Mouse (Mus musculus) liver, embryonic 14.5 days (tissue): ENCODE data around the gene Tbc1d22a. TPM values are rescaled to one million over a fixed set of nuclear protein-coding genes. Genes with fewer than 3 reads are reported as not detected.
"Not testable (repeated sequence)": the region's sequence is repeated elsewhere in the genome, so short reads cannot be mapped to it uniquely, and the experiment has no call there.

Experiments
- ATAC-seq: fragments of 200-750 bp; cut with Nextera tagmentation; 2 replicates; pipeline ENCODE4 v1.8.0; 2017; ENCODE audit warnings: moderate number of reproducible peaks, mild to moderate bottlenecking, moderate library complexity; ENCODE audit not compliant: insufficient read depth
- DNase-seq, 3 experiments: peaks; one replicate each; pipeline ENCODE4 v3.0.0-alpha.2; 2012 to 2013; ENCODE audit warnings: low read depth in 3 of 3, low spot score in 3 of 3
- H3K27ac ChIP-seq: fragments of 300-500 bp; sonication (generic); 2 replicates; pipeline ENCODE4 v1.5.1; 2014; ENCODE audit warnings: moderate library complexity, mild to moderate bottlenecking, control low read depth, inconsistent platforms
- H3K27me3 ChIP-seq: fragments of 300-500 bp; sonication (generic); 2 replicates; pipeline ENCODE4 v1.6.1; 2014; ENCODE audit warnings: mild to moderate bottlenecking, low read length, moderate library complexity; ENCODE audit not compliant: control insufficient read depth, insufficient read depth
- H3K36me3 ChIP-seq: fragments of 300-500 bp; sonication (generic); replicated peaks from 2 replicates; pipeline ENCODE4 v1.6.1; 2014; ENCODE audit warnings: low read depth; ENCODE audit not compliant: control insufficient read depth, insufficient read depth
- H3K4me1 ChIP-seq, 2 experiments: fragments of 200-500 bp in 1 of 2; fragments of 300-500 bp in 1 of 2; sonication (generic) in 1 of 2; replicated peaks; 2 replicates each; pipeline ENCODE4 v1.6.1; 2012 to 2014; ENCODE audit warnings: antibody characterized with exemption in 1 of 2, inconsistent platforms in 1 of 2, low read length in 1 of 2; ENCODE audit not compliant: control insufficient read depth in 2 of 2, insufficient read depth in 2 of 2
- H3K4me2 ChIP-seq: fragments of 300-500 bp; sonication (generic); 2 replicates; pipeline ENCODE4 v1.6.1; 2014; ENCODE audit warnings: low read depth, mild to moderate bottlenecking, control low read depth, moderate library complexity
- H3K4me3 ChIP-seq, 2 experiments: fragments of 200-500 bp in 1 of 2; fragments of 300-500 bp in 1 of 2; sonication (generic) in 1 of 2; 2 replicates each; pipeline ENCODE4 v1.5.1; 2012 to 2014; ENCODE audit warnings: low read depth in 2 of 2, low read length in 2 of 2, mild to moderate bottlenecking in 2 of 2, control low read depth in 1 of 2, inconsistent platforms in 1 of 2, moderate library complexity in 1 of 2; ENCODE audit not compliant: insufficient read depth in 1 of 2
- H3K9ac ChIP-seq: fragments of 300-500 bp; sonication (generic); replicated peaks from 2 replicates; pipeline ENCODE4 v1.6.1; 2014; ENCODE audit warnings: mild to moderate bottlenecking, control low read depth, moderate library complexity
- H3K9me3 ChIP-seq: fragments of 300-500 bp; sonication (generic); 2 replicates; pipeline ENCODE4 v1.6.1; 2016; ENCODE audit warnings: low read length, mixed read lengths; ENCODE audit not compliant: control insufficient read depth
- CTCF ChIP-seq: IDR thresholded peaks from 2 replicates; pipeline ENCODE4 v1.5.1; 2016; ENCODE audit warnings: antibody characterized with exemption, low read depth, control low read depth
- EP300 ChIP-seq: IDR thresholded peaks from 2 replicates; pipeline ENCODE4 v1.6.1; 2016; ENCODE audit warnings: antibody characterized with exemption, low read depth
- whole genome bisulfite sequencing: fragments of 180-500 bp; shearing (Covaris S2); extraction: QIAGEN DNeasy Blood & Tissue Kit; methylation state at CpG from one replicate; pipeline ENCODE4 v1.1.7; 2014; ENCODE audit not compliant: insufficient replicate concordance; 5-methylcytosine and 5-hydroxymethylcytosine counted together
- polyA plus RNA-seq, 2 experiments: library from polyadenylated mRNA; depleted of rRNA in 1 of 2; stranded (reverse) in 1 of 2; unstranded in 1 of 2; fragments of >200 nt; fragmentation: Nextera tagmentation in 1 of 2; extraction: Ambion mirVana in 1 of 2; gene quantifications; 2 replicates each; pipeline versions ENCODE4 v1.2.1 to v1.2.3; 2012 to 2014

Gene Tbc1d22a
- polyA plus RNA-seq, 2 experiments: 4.1 to 6.4 TPM

DNA sequence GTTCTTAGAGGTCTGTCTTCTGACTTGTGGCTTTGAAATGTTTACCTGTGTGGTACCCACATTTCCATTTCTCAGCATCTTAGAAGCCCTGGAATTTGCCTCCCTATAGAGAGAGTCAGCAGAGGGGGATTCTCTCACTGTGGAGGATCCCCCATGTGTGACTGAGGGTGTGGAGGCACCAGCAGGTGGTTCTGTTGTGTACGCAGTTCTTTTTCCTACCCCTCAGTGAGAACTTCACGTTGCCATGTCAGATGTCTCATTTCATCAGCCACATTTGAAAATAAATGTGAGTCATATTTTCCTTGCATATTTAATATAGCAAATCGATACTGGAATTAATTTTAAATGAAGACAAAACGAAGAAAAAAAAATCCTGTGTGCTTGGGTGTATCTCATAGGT is 7.1 kb downstream of the Tbc1d22a start:
- Histone ChIP-seq H3K4me1 (peaks cover 0 to 4% of the 10 kb centered on the region in 2 experiments; a peak in 2 of 4 replicates), H3K4me2 (no peak overlapping the region), H3K9me3 (no peaks in the 10 kb centered on the region), H3K9ac (no peak overlapping the region), H3K27me3 (no peaks in the 10 kb centered on the region), H3K27ac (no peak overlapping the region), H3K36me3 (no peaks in the 10 kb centered on the region), H3K4me3 (no peak overlapping the region)
- ATAC-seq (no peak), DNase-seq (no peak)
- TF ChIP-seq EP300 (no peak), CTCF (no peak)
- WGBS: 74% methylated on average over 4 of the region's 4 CpGs

DNA sequence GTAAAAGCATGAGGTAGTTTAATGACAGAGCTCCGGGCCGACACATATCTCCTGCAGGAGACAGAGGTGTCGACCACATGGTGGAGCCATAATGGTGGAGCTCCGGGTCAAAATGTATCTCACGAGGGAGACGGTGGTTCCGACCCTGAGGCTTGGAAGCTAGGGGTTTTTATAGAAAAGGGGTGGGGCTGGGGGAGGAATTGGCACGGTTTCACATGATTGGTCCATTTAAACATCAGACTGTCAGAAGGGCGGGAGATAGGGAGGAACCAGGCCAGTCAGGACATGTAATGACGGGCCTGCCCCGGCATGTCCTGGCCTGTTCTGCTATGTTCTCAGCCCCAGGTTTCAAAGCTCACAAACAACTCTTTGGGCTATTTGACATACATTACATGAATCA is 7.6 kb downstream of the Tbc1d22a start:
- not testable (repeated sequence) for ATAC-seq
- WGBS: 79% methylated on average over 11 of the region's 11 CpGs

DNA sequence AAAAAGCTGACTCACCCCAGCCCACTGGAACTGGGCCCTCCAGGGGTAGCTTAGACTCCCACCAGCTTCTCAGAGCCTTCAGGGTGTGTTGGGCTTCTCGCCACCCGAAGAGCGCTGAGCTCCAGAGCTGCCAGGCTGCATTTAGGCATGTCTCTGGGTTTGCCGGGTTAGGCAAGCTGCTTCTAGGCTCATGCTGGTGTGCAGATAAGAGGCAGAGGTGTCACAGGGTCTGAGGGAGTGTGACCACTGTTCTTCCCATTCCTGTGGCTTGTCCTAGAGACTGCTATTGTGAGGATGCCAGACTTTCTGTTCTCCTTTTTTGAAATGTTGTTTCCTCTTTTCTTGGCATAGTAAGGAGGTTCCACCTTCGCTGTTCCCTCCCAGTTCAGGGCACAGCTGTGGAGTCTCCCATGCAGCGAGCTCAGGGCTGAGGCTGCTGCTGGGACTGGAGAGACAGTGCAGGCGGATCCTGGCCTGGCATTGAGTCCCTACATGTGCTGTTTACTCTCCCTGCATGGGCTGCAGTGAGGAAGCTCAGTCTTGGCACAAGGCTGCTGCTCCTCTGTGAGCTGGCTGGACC is 10.8 kb downstream of the Tbc1d22a start:
- Histone ChIP-seq H3K27ac (no peak overlapping the region), H3K4me3 (no peak overlapping the region), H3K27me3 (no peaks in the 10 kb centered on the region), H3K36me3 (no peaks in the 10 kb centered on the region), H3K9ac (no peak overlapping the region), H3K4me2 (no peak overlapping the region), H3K4me1 (peaks cover 0 to 5% of the 10 kb centered on the region in 2 experiments; a peak in 2 of 4 replicates), H3K9me3 (no peaks in the 10 kb centered on the region)
- TF ChIP-seq EP300: no peak
- no peak for TF ChIP-seq CTCF
- 37% methylated on average over 7 of the region's 7 CpGs for WGBS
- ATAC-seq: peak; percentile 52; the same call in 1 of the 2 replicates
- DNase-seq: no peak

More for the DNA sequence above, 7.6 kb downstream of the Tbc1d22a start:
- not testable (repeated sequence) for H3K4me1 ChIP-seq, H3K9me3 ChIP-seq, H3K27ac ChIP-seq, H3K27me3 ChIP-seq, H3K9ac ChIP-seq, H3K4me3 ChIP-seq, DNase-seq, H3K36me3 ChIP-seq, H3K4me2 ChIP-seq

GRCm38 (mm10) chr15:86226221-86226620 is 12.0 kb downstream of the Tbc1d22a start:
- ATAC-seq: no peak
- 64% methylated on average over 5 of the region's 5 CpGs for WGBS
- H3K36me3 ChIP-seq: no peaks in the 10 kb centered on the region
- no peak overlapping the region for H3K4me2 ChIP-seq
- H3K9me3 ChIP-seq: no peaks in the 10 kb centered on the region
- no peak overlapping the region for H3K4me3 ChIP-seq
- no peak for TF ChIP-seq EP300
- no peaks in the 10 kb centered on the region for H3K27me3 ChIP-seq
- peaks cover 0 to 5% of the 10 kb centered on the region in 2 experiments; a peak in 2 of 4 replicates for H3K4me1 ChIP-seq
- DNase-seq: no peak
- H3K27ac ChIP-seq: no peak overlapping the region
- no peak overlapping the region for H3K9ac ChIP-seq

DNA sequence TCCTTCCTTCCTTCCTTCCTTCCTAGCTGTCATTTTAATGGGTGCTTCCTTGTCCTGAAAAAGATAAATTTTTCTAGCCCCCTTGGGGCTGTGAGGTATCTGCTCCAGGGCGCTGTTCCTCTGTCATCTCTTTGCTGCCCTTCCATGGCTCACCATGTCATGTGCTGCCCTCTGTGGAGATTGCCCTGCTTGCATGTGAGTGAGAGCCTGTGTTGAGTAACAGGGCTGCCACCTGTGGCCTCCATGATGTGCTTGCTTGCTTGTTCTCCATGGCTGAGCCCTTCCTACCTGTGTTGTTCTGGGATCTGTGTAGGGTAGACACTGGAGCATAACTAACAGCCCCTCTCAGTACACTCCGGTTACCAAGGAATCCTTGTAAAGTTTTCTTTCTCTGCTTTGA is 12.7 kb downstream of the Tbc1d22a start:
- Histone ChIP-seq H3K27ac (no peak overlapping the region), H3K9ac (no peak overlapping the region), H3K36me3 (no peaks in the 10 kb centered on the region), H3K4me2 (no peak overlapping the region), H3K4me3 (no peak overlapping the region), H3K27me3 (no peaks in the 10 kb centered on the region), H3K9me3 (no peaks in the 10 kb centered on the region), H3K4me1 (peaks cover 0 to 5% of the 10 kb centered on the region in 2 experiments; a peak in 2 of 4 replicates)
- ATAC-seq (no peak), DNase-seq (no peak)
- whole genome bisulfite sequencing: 63% methylated on average over 2 of the region's 2 CpGs
- TF ChIP-seq CTCF (no peak), EP300 (no peak)
